Mouse (Mus musculus) splenic B cell, adult 2 months (primary cell): Measurements from ENCODE around the gene Zfyve9.

Experiments
- DNase-seq: peaks from one replicate; pipeline ENCODE4 v3.0.0-alpha.2; 2011; ENCODE audit warnings: low read depth, low spot score
- H3K27me3 ChIP-seq: 2 replicates; pipeline ENCODE4 v1.6.1; 2012; ENCODE audit warnings: mild to moderate bottlenecking, low read length, moderate library complexity, mixed read lengths; ENCODE audit not compliant: control insufficient read depth, poor library complexity, insufficient read depth, severe bottlenecking
- H3K36me3 ChIP-seq: 2 replicates; pipeline ENCODE4 v1.6.1; 2012; ENCODE audit warnings: mild to moderate bottlenecking, low read length, moderate library complexity, mixed read lengths; ENCODE audit not compliant: control insufficient read depth, poor library complexity, insufficient read depth, severe bottlenecking

The Zfyve9 gene

DNA sequence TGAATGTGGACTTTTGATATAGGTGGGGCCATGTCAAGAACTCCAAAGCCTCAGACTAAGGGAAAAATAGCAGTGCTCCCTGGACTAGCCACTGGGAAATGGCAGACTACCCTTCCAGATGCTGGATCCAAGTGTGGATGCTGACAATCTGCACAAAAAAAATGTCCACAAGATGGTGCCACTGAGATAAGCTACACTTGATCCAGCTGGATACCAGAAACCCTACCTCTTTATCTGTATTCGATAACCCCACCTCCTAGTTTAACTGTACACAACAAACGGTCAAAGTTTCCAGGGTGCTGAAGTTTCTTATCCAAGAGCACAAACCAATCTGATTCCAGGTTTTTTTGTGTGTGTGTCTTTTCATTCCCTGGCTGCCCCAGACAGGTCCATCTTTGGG lies 116.2 kb downstream of the Zfyve9 start:
- Histone ChIP-seq H3K36me3 (no peaks in the 10 kb centered on the region), H3K27me3 (no peaks in the 10 kb centered on the region)
- DNase-seq, result peak; percentile 39

DNA sequence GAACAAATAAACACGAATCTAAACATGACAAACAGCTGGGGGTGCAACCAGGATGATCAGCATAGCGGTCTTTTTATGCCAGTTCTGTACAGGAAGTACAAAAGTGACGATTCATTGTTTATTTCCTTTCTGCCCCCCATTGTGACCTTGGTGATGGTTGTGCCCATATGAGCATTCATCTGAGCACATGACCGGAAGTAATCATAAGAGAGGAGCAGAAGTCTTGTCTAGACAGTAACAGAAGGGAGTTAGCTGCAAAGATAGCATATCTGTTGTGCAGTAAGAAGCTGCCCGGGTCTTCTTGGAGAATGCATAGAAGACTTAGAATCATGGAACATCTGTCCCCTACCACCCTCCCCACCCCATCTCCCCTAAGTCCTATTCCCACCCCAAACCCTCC lies 141.8 kb downstream of the Zfyve9 start:
- peak; percentile 57 for DNase-seq

DNA sequence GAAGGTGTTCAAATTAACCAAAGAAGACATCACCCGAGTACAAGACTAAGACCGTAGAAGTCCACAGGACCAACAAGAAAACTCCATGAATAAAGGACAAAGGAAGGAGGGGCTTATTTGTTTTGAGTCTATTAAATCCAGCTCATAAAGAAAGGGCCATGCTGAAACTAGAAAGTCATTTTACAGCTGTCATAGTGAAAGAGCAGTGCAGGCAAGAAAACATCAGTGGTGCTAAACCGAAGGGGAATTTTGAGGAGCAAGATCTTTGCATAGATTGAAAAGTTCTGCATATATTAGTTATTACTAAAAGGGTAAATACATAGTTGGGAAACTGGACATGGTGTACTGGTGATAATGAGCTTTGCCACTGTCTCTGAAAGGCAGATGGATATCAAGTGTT lies 142.9 kb downstream of the Zfyve9 start:
- no peak for DNase-seq
- H3K36me3 ChIP-seq, result no peaks in the 10 kb centered on the region; the same call in none of the 2 replicates
- H3K27me3 ChIP-seq, result no peaks in the 10 kb centered on the region

More for the DNA sequence above, 141.8 kb downstream of the Zfyve9 start:
- H3K36me3 ChIP-seq, result no peaks in the 10 kb centered on the region; the same call in 1 of the 2 replicates
- H3K27me3 ChIP-seq, result no peaks in the 10 kb centered on the region

DNA sequence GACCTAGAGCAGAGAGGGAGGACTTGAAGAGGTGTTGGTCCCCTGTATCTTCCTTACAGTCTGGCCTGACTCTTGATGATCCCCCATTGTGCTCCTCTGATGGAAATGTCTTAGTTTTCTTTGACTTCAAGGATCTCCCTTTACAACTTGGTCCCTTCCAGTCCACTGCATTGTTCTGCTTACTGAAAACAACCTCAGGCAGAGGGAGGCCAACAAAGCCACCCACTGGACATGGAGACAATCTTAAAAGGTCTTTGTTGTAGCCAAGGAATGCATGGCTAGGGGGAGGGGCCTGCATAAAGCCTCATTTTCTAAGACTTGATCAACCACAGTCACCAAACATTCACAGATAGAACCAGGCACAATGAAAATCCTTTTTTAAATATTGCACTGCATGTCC lies 145.5 kb downstream of the Zfyve9 start:
- H3K27me3 ChIP-seq, result no peaks in the 10 kb centered on the region
- no peak for DNase-seq
- H3K36me3 ChIP-seq, result peaks cover 7% of the 10 kb centered on the region

DNA sequence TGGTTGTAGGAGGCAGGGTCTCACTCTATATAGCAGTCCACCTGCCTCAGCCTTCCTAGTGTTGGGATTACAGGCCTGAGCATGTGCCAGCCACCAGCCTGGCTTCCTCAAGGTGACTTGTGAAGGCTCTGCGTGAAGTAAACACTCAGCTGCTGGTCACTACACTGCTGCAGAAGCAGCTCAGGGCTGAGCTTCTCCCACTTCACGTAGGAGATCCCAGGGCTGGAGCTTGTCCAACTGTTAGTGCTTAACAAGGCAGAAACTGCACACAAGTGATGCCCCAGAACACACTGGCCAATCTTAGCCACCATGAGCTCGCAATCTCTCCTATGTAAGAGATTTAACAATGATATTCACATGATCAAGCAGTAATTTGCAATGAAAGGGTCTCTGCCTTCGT lies 145.9 kb downstream of the Zfyve9 start:
- Histone ChIP-seq H3K36me3 (peaks cover 7% of the 10 kb centered on the region), H3K27me3 (no peaks in the 10 kb centered on the region)
- DNase-seq, result no peak

DNA sequence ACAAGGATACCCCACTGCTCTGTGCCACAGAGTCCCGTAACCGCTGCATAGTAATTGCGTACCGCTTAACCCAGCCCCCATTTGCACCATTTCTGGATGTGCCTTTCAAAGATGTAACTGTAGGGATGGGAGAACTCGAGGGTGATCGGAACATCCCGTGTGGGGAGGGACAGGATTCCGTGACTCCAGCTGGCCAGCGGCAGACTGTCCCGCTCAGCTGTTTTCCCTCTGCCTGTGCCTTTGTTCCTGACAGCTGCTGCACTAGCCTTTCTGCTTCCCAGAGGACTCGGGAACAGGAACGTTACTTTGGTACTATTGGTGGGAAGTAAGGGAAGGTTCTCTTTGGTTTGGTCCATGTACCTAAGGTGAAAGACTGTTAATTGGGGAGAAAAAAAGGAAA lies 146.9 kb downstream of the Zfyve9 start:
- no peak for DNase-seq
- Histone ChIP-seq H3K36me3 (peaks cover 7% of the 10 kb centered on the region), H3K27me3 (no peaks in the 10 kb centered on the region)

DNA sequence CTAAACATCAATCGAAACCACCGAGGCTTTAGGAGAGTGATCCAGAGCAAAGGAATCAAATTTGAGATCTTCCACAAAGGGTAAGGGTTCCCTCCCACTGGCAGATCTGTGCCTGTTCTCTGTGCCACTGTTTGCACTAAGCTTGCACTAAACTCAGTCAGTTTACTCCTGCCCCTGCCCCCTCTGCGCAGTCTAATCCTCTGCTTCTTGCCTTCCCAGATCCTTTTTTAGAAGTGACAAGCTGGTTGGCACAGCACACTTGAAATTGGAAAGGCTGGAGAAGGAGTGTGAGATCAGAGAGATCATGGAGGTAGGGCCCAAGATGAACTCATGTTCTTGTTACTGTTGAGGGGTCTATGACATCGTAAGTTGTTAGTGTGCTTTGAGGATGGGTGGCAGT lies 149.0 kb downstream of the Zfyve9 start:
- Histone ChIP-seq H3K36me3 (peaks cover 11% of the 10 kb centered on the region), H3K27me3 (no peaks in the 10 kb centered on the region)
- DNase-seq, result no peak

DNA sequence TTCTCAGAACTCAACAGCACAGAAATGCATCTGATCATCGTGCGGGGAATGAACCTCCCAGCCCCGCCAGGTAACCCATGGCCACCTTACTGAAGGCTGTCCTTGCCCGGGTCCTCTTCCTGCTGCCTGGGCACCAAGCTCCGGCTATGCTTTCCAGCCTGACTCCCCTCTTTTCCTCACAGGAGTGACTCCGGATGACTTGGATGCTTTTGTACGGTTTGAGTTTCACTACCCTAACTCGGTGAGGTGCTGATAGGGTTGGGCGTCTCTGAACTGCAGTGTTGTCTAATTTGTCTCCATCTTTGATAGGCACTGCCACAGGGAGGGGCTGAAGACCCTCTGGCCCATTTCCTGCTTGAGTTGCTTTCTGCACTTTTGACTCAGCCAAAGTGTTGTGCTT lies 150.5 kb downstream of the Zfyve9 start:
- DNase-seq, result no peak
- Histone ChIP-seq H3K27me3 (no peaks in the 10 kb centered on the region), H3K36me3 (peaks cover 18% of the 10 kb centered on the region)

DNA sequence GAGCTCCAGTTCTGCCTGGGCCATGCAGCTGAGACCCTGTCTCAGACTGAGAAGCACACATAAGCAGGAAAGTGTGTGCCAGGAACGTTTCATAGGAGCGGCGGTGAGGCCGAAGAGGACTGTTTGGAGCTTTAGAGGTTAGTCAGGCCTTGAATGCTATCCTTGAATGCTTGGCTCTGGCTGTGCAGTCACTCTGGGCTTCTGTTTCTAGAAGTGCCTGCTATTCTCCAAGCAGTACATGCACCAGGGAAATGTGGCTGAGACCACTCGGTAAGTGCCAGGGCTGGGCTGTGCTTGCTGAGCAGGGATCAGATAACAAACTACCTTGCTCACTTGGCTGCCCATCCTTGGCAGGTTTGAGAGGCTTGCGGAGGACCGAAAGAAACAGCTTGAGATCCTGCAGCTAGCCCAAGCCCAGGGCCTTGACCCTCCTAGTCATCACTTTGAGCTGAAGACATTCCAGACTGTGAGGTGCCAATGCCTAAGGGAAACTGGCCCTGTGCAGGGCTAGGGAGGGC lies 151.2 kb downstream of the Zfyve9 start:
- Histone ChIP-seq H3K27me3 (no peaks in the 10 kb centered on the region), H3K36me3 (peaks cover 20% of the 10 kb centered on the region)
- no peak for DNase-seq

DNA sequence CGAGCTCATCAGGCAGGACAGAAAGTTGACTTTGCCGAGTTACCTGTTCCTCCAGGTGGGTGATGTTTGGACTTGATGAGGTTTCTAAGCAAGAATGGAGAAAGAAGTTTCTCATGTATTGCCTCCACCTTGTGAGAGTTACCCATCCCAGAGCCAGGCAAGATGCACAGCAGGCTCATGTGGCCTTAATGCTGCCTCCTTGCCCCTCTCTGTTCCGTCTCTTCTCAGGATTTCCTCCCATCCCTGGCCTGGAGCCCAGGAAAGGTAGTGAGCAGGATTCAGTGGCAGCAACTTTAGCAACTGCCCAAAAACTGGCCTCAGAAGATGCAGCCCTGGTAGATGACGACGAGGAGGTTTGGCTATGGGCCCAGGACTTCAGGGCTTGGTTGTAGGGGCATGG lies 153.5 kb downstream of the Zfyve9 start:
- no peak for DNase-seq
- no peaks in the 10 kb centered on the region for H3K27me3 ChIP-seq
- H3K36me3 ChIP-seq, result peaks cover 22% of the 10 kb centered on the region

DNA sequence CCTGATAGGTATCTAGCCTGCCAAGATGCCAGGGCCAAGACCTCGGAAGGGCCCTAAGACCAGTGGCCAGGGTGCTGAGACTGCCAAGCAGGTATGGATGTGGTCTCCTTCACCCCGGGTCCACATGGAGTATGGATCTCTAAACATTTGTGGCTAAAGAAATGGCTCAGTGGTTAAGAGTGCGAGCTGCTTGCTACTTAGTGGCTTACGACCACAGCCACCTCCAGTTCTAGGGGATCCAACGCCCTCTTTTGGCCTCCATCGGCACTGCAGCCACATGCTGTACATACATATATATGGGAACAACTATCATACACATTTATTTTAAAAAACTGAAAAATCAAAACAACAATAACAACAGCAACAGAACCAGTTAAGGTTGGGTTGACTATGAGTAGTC lies 159.1 kb downstream of the Zfyve9 start:
- H3K27me3 ChIP-seq, result no peaks in the 10 kb centered on the region
- peaks cover 11% of the 10 kb centered on the region for H3K36me3 ChIP-seq
- DNase-seq, result peak; percentile 28

DNA sequence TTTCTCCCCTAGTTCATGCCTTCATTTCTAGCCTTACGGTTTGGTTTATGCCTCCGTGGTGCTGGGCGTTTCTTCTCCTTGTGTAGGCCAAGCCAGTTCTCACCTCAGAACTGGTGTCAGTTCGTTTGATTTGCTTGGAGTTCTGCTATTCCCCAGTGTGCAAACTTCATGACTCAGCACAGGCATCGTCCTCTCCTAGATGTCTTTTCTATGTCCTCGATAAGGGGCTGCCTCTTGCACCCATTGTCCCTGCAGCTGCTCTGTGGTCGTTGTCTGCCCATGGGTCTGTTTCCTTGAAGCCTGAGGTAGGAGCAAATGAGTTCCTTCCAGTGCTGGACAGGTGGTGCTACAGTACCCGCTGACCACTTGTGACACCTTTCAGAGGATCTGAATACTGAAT lies 160.1 kb downstream of the Zfyve9 start:
- DNase-seq, result peak; percentile 15
- H3K36me3 ChIP-seq, result peaks cover 8% of the 10 kb centered on the region
- H3K27me3 ChIP-seq, result no peaks in the 10 kb centered on the region

DNA sequence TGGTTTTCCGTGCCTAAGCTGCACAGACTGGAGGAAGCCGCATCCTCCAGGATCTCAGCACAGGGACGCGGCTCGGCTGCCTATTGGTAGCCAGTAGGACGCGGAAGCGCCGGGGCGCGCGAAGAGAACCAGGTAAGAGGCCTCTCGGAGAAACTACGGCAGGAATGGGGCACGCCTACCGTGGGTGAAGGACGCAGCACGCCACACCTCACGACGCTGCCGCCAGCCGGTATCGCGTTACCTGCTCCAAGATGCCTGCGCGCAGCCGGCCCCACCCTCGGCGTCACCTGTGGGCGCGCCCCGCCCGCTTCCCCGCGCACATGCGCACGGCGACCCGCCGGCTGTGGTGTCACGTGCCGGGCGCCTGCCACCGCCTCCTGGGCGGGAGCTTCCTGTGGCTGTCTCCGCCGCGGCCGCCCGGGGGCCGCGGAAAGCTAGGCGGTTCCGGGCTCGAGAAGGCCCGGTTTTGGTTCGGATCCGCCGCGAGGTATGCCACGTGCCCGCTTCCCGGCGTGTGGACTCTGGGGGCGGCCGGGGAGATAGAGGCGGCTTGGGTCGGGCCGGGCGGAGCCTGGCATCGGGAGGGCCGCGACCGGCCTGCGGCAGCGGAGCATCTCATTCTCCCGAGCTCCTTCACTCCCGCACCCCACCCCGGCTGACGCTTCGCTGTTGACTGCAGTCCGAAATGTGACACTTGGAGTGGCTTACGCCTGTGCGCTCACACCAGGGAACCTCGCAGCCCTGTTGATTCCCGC lies 160.8 kb downstream of the Zfyve9 start, which contains the start of gene Cc2d1b:
Cc2d1b (plus strand) TSS at position 354 of the 755 bp plus-strand sequence.
- DNase-seq, result peak; percentile 97
- H3K27me3 ChIP-seq, result no peaks in the 10 kb centered on the region

DNA sequence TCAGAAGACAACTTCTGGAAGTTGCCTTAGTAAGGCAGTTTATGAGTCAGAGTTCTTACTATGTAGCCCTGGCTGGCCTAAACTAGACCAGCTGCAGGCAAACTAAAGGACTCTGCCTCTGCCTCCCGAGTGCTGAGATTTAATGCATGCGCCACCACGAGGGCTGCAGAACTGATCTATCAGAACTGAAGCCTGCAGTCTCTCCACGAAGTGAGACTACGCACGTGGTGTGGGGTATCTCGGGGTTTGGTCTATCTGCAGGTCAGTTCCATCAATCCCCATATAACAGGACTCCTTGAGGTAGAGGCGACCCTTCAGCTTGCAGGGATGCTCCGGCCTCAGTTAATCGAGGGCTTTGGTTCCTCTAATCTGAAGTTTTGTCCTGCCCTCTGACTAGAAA lies 161.4 kb downstream of the Zfyve9 start:
- Histone ChIP-seq H3K27me3 (no peaks in the 10 kb centered on the region), H3K36me3 (no peaks in the 10 kb centered on the region)
- peak; percentile 38 for DNase-seq

More for the DNA sequence above, 160.8 kb downstream of the Zfyve9 start, which contains the start of gene Cc2d1b:
- H3K36me3 ChIP-seq, result 0 out of 2 replicates have a peak, but pooled peaks cover 2% of the 10 kb centered on the region

DNA sequence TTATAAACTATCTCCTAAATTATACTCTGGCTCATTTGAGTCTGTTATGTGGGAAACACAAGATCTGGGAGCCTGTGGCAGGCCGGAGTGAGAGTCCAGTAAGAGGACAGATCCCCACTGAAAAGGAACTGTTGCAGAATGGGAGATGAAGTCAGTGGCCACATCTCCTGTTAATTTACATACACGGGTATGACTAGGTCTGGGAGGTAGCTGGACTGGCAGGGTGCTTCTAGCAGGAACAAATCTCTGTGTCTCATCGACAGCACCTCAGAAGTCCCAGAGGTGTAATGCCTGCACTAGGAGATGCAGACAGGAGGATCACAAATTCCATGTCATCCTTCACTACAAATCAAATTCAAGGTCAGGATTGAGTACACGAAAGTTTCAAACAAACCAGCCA lies 162.0 kb downstream of the Zfyve9 start:
- peak; percentile 8 for DNase-seq
- Histone ChIP-seq H3K27me3 (no peaks in the 10 kb centered on the region), H3K36me3 (no peaks in the 10 kb centered on the region)
